Mouse (Mus musculus) CH12.LX (cell line): Measurements from ENCODE around the gene Slc25a45. TPM values are rescaled to one million over a fixed set of nuclear protein-coding genes. Genes with fewer than 3 reads are reported as not detected.

Experiments used
- DNase-seq: peaks from one replicate; pipeline ENCODE4 v3.0.0-alpha.2; 2013; ENCODE audit errors: extremely low read depth
- H3K27ac ChIP-seq: 2 replicates; pipeline ENCODE4 v1.5.1; 2012; ENCODE audit warnings: low read depth, mild to moderate bottlenecking, control low read depth, moderate library complexity; ENCODE audit not compliant: insufficient read depth
- H3K27me3 ChIP-seq: replicated peaks from 2 replicates; pipeline ENCODE3; 2012; ENCODE audit warnings: inconsistent platforms
- H3K36me3 ChIP-seq, 2 experiments: replicated peaks in 1 of 2; 2 replicates each; pipeline versions ENCODE3 to v1.6.1; 2012; ENCODE audit warnings: inconsistent platforms in 1 of 2, low read length in 1 of 2, mild to moderate bottlenecking in 1 of 2, mixed read lengths in 1 of 2, moderate library complexity in 1 of 2; ENCODE audit not compliant: control insufficient read depth in 1 of 2, insufficient read depth in 1 of 2
- H3K4me1 ChIP-seq, 2 experiments: 2 replicates each; pipeline ENCODE4 v1.6.1; 2012; ENCODE audit warnings: inconsistent platforms in 1 of 2, moderate library complexity in 1 of 2; ENCODE audit not compliant: insufficient read depth in 2 of 2, control insufficient read depth in 1 of 2
- H3K4me2 ChIP-seq: 2 replicates; pipeline ENCODE4 v1.6.1; 2012; ENCODE audit warnings: low read depth, mild to moderate bottlenecking, control low read depth; ENCODE audit not compliant: poor library complexity, insufficient read depth, severe bottlenecking
- H3K4me3 ChIP-seq, 3 experiments: fragments of 150-350 bp in 1 of 3; sonication (generic) in 1 of 3; replicated peaks in 1 of 3; 2 replicates each; pipeline versions ENCODE3 to v1.5.1; 2011 to 2012; ENCODE audit warnings: low read depth in 2 of 3, low read length in 2 of 3, mild to moderate bottlenecking in 2 of 3, moderate library complexity in 2 of 3, control low read depth in 1 of 3, improper control_type of control experiment in 1 of 3, inconsistent platforms in 1 of 3, mixed read lengths in 1 of 3; ENCODE audit not compliant: poor library complexity in 1 of 3
- H3K79me2 ChIP-seq: replicated peaks from 2 replicates; pipeline ENCODE4 v1.6.1; 2012; ENCODE audit warnings: mild to moderate bottlenecking, moderate library complexity; ENCODE audit not compliant: control insufficient read depth, poor library complexity, insufficient read depth, severe bottlenecking; ENCODE audit errors: extremely low read depth
- H3K9ac ChIP-seq: 2 replicates; pipeline ENCODE4 v1.6.1; 2012; ENCODE audit warnings: low read depth, mild to moderate bottlenecking, control low read depth, moderate library complexity; ENCODE audit not compliant: insufficient read depth
- H3K9me3 ChIP-seq: replicated peaks from 2 replicates; pipeline ENCODE3; 2012; ENCODE audit warnings: low read length, inconsistent platforms, mixed read lengths
- CHD1 ChIP-seq: IDR thresholded peaks from 2 replicates; pipeline ENCODE4 v1.6.1; 2012; ENCODE audit warnings: low read depth, low read length, improper control_type of control experiment, inconsistent platforms
- CHD2 ChIP-seq: IDR thresholded peaks from 2 replicates; pipeline ENCODE4 v1.6.1; 2011; ENCODE audit warnings: low read length, improper control_type of control experiment
- CTCF ChIP-seq, 2 experiments: IDR thresholded peaks in 1 of 2; conservative IDR thresholded peaks in 1 of 2; 2 replicates each; pipeline ENCODE4 v1.5.1; 2011 to 2012; ENCODE audit warnings: low read depth in 2 of 2, low read length in 2 of 2, improper control_type of control experiment in 1 of 2, inconsistent platforms in 1 of 2, mild to moderate bottlenecking in 1 of 2, moderate library complexity in 1 of 2
- E2F4 ChIP-seq: IDR thresholded peaks from 2 replicates; pipeline ENCODE4 v1.6.1; 2011; ENCODE audit warnings: low read depth, low read length, improper control_type of control experiment; ENCODE audit not compliant: insufficient replicate concordance
- ETS1 ChIP-seq: conservative IDR thresholded peaks from 2 replicates; pipeline ENCODE4 v1.6.1; 2012; ENCODE audit warnings: low read depth, mild to moderate bottlenecking, inconsistent platforms, low read length, improper control_type of control experiment, moderate library complexity
- GABPA ChIP-seq: IDR thresholded peaks from 2 replicates; pipeline ENCODE4 v1.6.1; 2012; ENCODE audit warnings: low read depth, low read length, improper control_type of control experiment, inconsistent platforms; ENCODE audit not compliant: insufficient replicate concordance
- IRF4 ChIP-seq: IDR thresholded peaks from 2 replicates; pipeline ENCODE4 v1.6.1; 2014; ENCODE audit warnings: low read depth, mild to moderate bottlenecking, inconsistent platforms, low read length, improper control_type of control experiment
- JUND ChIP-seq: conservative IDR thresholded peaks from 2 replicates; pipeline ENCODE4 v1.6.1; 2011; ENCODE audit warnings: low read depth, low read length, improper control_type of control experiment
- MYC ChIP-seq: IDR thresholded peaks from 2 replicates; pipeline ENCODE4 v1.6.1; 2011; ENCODE audit warnings: low read depth, mild to moderate bottlenecking, improper control_type of control experiment, low read length
- PAX5 ChIP-seq: IDR thresholded peaks from 2 replicates; pipeline ENCODE4 v1.6.1; 2012; ENCODE audit warnings: low read length, inconsistent platforms, mixed read lengths
- POLR2AphosphoS2 ChIP-seq: IDR thresholded peaks from 2 replicates; pipeline ENCODE4 v1.6.1; 2011; ENCODE audit warnings: low read depth, low read length, improper control_type of control experiment
- SMC3 ChIP-seq: IDR thresholded peaks from 2 replicates; pipeline ENCODE4 v1.6.1; 2011; ENCODE audit warnings: low read depth, low read length, improper control_type of control experiment
- TBP ChIP-seq: conservative IDR thresholded peaks from 2 replicates; pipeline ENCODE4 v1.6.1; 2011; ENCODE audit warnings: low read depth, low read length, improper control_type of control experiment
- UBTF ChIP-seq: IDR thresholded peaks from 2 replicates; pipeline ENCODE4 v1.6.1; 2012; ENCODE audit warnings: low read depth, mild to moderate bottlenecking, inconsistent platforms, low read length, improper control_type of control experiment, moderate library complexity
- ZKSCAN1 ChIP-seq: IDR thresholded peaks from 2 replicates; pipeline ENCODE4 v1.6.1; 2012; ENCODE audit warnings: low read depth, inconsistent platforms, low read length, improper control_type of control experiment, borderline replicate concordance
- ZNF384 ChIP-seq: IDR thresholded peaks from 2 replicates; pipeline ENCODE4 v1.6.1; 2012; ENCODE audit warnings: low read depth, low read length, improper control_type of control experiment, inconsistent platforms
- dilution Hi-C: fragments of 300-500 bp; cut with MboI; formaldehyde crosslinking; loops from 2 replicates; pipeline ENCODE4 v1.14.3; 2020; ENCODE audit warnings: low sequenced_read_pairs; ENCODE audit not compliant: extremely low pct_unique_long_range_greater_than_20kb, extremely low pct_ligation_motif_present
- in situ Hi-C: fragments of 300-500 bp; cut with MboI; formaldehyde crosslinking; loops from 3 replicates; pipeline ENCODE4 v1.14.3; 2019; ENCODE audit warnings: low sequenced_read_pairs, low pct_ligation_motif_present, low pct_unique_long_range_greater_than_20kb, mixed read lengths
- polyA plus RNA-seq: library from polyadenylated mRNA; unstranded; fragments of >175 nt; gene quantifications from 2 replicates; pipeline ENCODE4 v1.2.1, GENCODE M21; 2012; ENCODE audit warnings: low read depth; ENCODE audit not compliant: insufficient read length
- total RNA-seq, 2 experiments: library from RNA; depleted of rRNA; stranded (reverse); fragments of 300-350 nt in 1 of 2; fragments of >200 nt in 1 of 2; gene quantifications; 2 replicates each; pipeline ENCODE4 v1.2.3; 2012 to 2014

Slc25a45 gene
- total and polyA plus RNA-seq, 3 experiments, result 22.7 to 33.0 (median 23.1) TPM

- in situ Hi-C loops (no loop called here), dilution Hi-C loops (no loop called here)
- peaks cover 8 to 21% of the 10 kb centered on the region in 2 experiments for H3K4me1 ChIP-seq
- TF ChIP-seq CHD2 (no peak), ETS1 (no peak), POLR2AphosphoS2 (no peak), JUND (no peak)
- no peaks in the 10 kb centered on the region for H3K9me3 ChIP-seq
- no peak overlapping the region for H3K4me2 ChIP-seq
- no peak overlapping the region for H3K9ac ChIP-seq
- no peak overlapping the region for H3K27ac ChIP-seq
- H3K79me2 ChIP-seq, result no peaks in the 10 kb centered on the region
- H3K27me3 ChIP-seq, result no peaks in the 10 kb centered on the region
- peaks cover 25 to 62% of the 10 kb centered on the region in 2 experiments for H3K36me3 ChIP-seq
- no peak overlapping the region for H3K4me3 ChIP-seq
- DNase-seq, result no peak
These were observed 47.5 kb upstream of the Slc25a45 start for GRCm38 (mm10) chr19:5829958-5830615.

GRCm38 (mm10) chr19:5830776-5831175, 46.8 kb upstream of the Slc25a45 start:
- Histone ChIP-seq H3K27ac (no peak overlapping the region), H3K4me1 (peaks cover 8 to 27% of the 10 kb centered on the region in 2 experiments), H3K9me3 (no peaks in the 10 kb centered on the region), H3K36me3 (peaks cover 20 to 61% of the 10 kb centered on the region in 2 experiments), H3K79me2 (no peaks in the 10 kb centered on the region), H3K4me3 (no peak overlapping the region), H3K27me3 (no peaks in the 10 kb centered on the region), H3K9ac (no peak overlapping the region), H3K4me2 (no peak overlapping the region)
- TF ChIP-seq CTCF (conservative IDR thresholded peaks at IDR 0.05 in 1 of 2, IDR thresholded peaks at IDR 0.05 in 1 of 2; ENCODE audit: low read depth in 2 of 2, low read length in 2 of 2), result no peak
- no peak for TF ChIP-seq ZKSCAN1
- no peak for TF ChIP-seq MYC
- no peak for TF ChIP-seq IRF4
- TF ChIP-seq POLR2AphosphoS2, result no peak
- no peak for TF ChIP-seq TBP
- TF ChIP-seq E2F4, result no peak
- no peak for TF ChIP-seq ZNF384
- TF ChIP-seq GABPA, result no peak
- no peak for TF ChIP-seq UBTF
- no peak for TF ChIP-seq PAX5
- TF ChIP-seq CHD1, result no peak
- TF ChIP-seq SMC3, result no peak
- DNase-seq, result no peak
- dilution Hi-C loops (no loop called here), in situ Hi-C loops (no loop called here)
